Mouse (Mus musculus): ENCODE measurements around the gene Kcnc3. TPM values are rescaled to one million over a fixed set of nuclear protein-coding genes. Genes with fewer than 3 reads are reported as not detected.

Gene Kcnc3
- polyA plus RNA-seq, 1 experiment from 2014 or later = 0.36 TPM

GRCm38 (mm10) chr7:44601646-44602045, 11.2 kb downstream of the Kcnc3 start:
- 15% methylated on average over 19 of the region's 19 CpGs for WGBS
- Histone ChIP-seq H3K4me1 (replicated peaks) (peaks cover 6% of the 10 kb centered on the region), H3K27ac (no peak overlapping the region), H3K27me3 (replicated peaks) (peaks cover 60% of the 10 kb centered on the region), H3K9ac (no peak overlapping the region), H3K36me3 (no peaks in the 10 kb centered on the region), H3K9me3 (no peaks in the 10 kb centered on the region), H3K4me3 (replicated peaks) (no peak overlapping the region), H3K4me2 (replicated peaks) (no peak overlapping the region)
- ATAC-seq = no peak

DNA sequence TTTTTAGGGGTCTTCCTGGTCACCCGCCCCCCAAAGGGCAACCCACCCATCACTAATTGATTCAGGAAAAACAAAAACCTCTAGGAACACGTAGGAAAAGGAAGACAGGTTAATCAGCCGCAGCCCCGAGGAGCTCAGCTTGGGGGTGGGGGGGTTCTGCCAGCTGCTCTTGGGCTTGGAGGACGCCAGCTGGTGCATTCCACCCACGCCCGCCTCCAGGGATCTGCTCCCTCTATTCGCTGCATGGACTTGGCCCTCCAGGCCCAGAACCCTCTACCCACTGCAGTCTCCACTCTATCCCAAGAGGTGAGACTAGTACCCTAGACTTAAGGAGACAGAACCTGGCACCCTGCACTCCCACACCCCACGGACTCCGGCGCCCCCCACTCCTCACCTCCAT, 12.0 kb downstream of the Kcnc3 start:
- peaks cover 6% of the 10 kb centered on the region for H3K4me1 ChIP-seq (replicated peaks)
- no peak overlapping the region for H3K4me2 ChIP-seq (replicated peaks)
- no peak overlapping the region for H3K4me3 ChIP-seq (replicated peaks)
- no peaks in the 10 kb centered on the region for H3K9me3 ChIP-seq
- ATAC-seq = no peak
- H3K36me3 ChIP-seq = no peaks in the 10 kb centered on the region
- no peak overlapping the region for H3K9ac ChIP-seq
- peaks cover 62% of the 10 kb centered on the region for H3K27me3 ChIP-seq (replicated peaks)
- H3K27ac ChIP-seq = no peak overlapping the region
- 18% methylated on average over 11 of the region's 11 CpGs for WGBS

DNA sequence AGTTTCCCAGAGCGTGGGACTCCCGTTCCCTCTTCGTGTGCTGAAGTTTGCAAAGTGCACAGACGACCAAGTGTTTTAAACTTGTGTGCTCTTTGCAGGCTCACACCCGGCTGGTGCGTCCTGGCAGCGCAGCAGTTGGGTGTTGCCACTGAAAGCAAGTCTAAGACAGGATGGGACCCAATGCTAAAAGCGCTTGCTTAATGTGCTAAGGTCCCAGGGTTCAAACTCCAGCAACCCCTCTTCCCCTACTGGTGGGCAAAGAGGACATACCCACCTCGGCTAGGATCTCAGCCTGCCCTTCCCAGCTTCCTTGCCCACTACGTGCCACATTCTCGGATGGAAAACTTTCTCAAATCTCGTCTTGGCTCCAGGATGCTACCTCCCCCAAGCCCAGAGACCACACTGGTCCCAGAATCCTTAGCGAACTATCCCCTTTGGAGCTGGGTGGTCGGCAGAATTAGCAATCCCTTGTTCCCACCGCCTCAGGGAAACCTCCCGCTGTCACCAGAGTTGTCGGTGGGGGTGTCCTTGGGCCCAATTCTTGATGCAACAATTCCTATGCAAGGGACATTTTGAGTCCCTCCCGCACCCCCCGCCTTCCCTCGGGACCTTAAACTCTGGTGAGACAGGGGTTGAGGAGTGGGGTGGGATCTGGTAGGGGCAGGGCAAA, 12.9 kb downstream of the Kcnc3 start:
- Histone ChIP-seq H3K9me3 (no peaks in the 10 kb centered on the region), H3K27me3 (replicated peaks) (peaks cover 61% of the 10 kb centered on the region), H3K9ac (no peak overlapping the region), H3K27ac (no peak overlapping the region), H3K4me2 (replicated peaks) (peak overlapping the region; percentile 66), H3K4me1 (replicated peaks) (peaks cover 6% of the 10 kb centered on the region), H3K36me3 (no peaks in the 10 kb centered on the region), H3K4me3 (replicated peaks) (no peak overlapping the region)
- WGBS = 2% methylated on average over 20 of the region's 20 CpGs
- ATAC-seq = no peak

GRCm38 (mm10) chr7:44604139-44604606, 13.7 kb downstream of the Kcnc3 start:
- no peaks in the 10 kb centered on the region for H3K36me3 ChIP-seq
- H3K9me3 ChIP-seq = no peaks in the 10 kb centered on the region
- peak overlapping the region; percentile 32 for H3K4me3 ChIP-seq (replicated peaks)
- peaks cover 6% of the 10 kb centered on the region for H3K4me1 ChIP-seq (replicated peaks)
- WGBS = 1% methylated on average over 25 of the region's 25 CpGs
- ATAC-seq = peak; percentile 36; the same call in 1 of the 2 replicates
- H3K27me3 ChIP-seq (replicated peaks) = peaks cover 59% of the 10 kb centered on the region
- H3K4me2 ChIP-seq (replicated peaks) = peak overlapping the region; percentile 66
- H3K27ac ChIP-seq = no peak overlapping the region
- H3K9ac ChIP-seq = 0 out of 2 replicates have a peak overlapping the region, but pooled peaks have one; percentile 10

GRCm38 (mm10) chr7:44604619-44605018, 14.2 kb downstream of the Kcnc3 start:
- Histone ChIP-seq H3K9me3 (no peaks in the 10 kb centered on the region), H3K27me3 (replicated peaks) (peaks cover 59% of the 10 kb centered on the region), H3K4me3 (replicated peaks) (0 out of 2 replicates have a peak overlapping the region, but pooled peaks have one; percentile 32), H3K36me3 (no peaks in the 10 kb centered on the region), H3K27ac (no peak overlapping the region), H3K4me2 (replicated peaks) (peak overlapping the region; percentile 66), H3K9ac (no peak overlapping the region), H3K4me1 (replicated peaks) (peaks cover 6% of the 10 kb centered on the region)
- ATAC-seq = no peak
- WGBS = 6% methylated on average over 8 of the region's 8 CpGs

GRCm38 (mm10) chr7:44605436-44605835, 15.0 kb downstream of the Kcnc3 start:
- Histone ChIP-seq H3K4me3 (replicated peaks) (no peak overlapping the region), H3K36me3 (no peaks in the 10 kb centered on the region; the same call in 1 of the 2 replicates), H3K9ac (no peak overlapping the region), H3K4me2 (replicated peaks) (no peak overlapping the region), H3K9me3 (no peaks in the 10 kb centered on the region), H3K27ac (no peak overlapping the region), H3K4me1 (replicated peaks) (peaks cover 6% of the 10 kb centered on the region), H3K27me3 (replicated peaks) (peaks cover 59% of the 10 kb centered on the region)
- no peak for ATAC-seq
- 45% methylated on average over 7 of the region's 7 CpGs for WGBS

DNA sequence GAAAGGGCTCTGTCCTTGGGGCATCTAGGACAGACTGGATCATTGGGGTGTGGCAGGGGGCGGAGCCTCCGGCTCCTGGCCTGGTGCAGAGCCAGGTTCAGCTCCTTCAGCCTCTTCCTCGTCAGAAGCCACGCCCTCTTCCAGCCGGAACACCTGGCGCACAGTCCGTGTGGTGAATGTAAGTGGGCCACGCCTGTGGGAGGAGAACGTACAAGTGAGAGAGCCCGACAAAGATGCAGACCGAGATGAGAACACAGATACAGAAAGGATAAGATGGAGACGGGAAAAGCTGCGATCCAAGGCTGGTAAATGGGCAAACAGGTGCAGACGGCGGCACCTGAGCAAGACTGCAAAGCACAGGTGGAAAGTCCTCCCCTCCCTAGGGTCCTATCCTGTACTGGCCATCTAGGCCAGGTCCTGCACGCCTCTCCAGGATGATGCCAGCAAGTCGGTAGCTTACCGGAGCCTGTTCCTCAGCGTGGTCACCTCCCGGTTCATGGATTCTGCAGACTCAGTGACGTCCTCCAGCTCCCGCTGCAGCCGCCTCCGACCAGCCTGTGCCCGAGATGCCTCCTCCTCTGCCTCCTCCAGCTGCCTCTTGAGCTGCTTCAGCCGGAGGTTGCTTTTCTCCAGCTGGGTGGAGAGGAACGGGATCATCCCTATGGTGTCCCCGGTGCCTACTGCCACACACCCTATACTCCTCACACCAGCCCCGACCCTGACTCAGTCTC, 15.9 kb downstream of the Kcnc3 start:
- H3K27me3 ChIP-seq (replicated peaks) = peaks cover 51% of the 10 kb centered on the region
- H3K9ac ChIP-seq = no peak overlapping the region
- peaks cover 3% of the 10 kb centered on the region; the same call in 1 of the 2 replicates for H3K36me3 ChIP-seq
- no peak overlapping the region for H3K27ac ChIP-seq
- H3K9me3 ChIP-seq = no peaks in the 10 kb centered on the region
- H3K4me2 ChIP-seq (replicated peaks) = 0 out of 2 replicates have a peak overlapping the region, but pooled peaks have one; percentile 19
- peak; percentile 93 for ATAC-seq
- peaks cover 6% of the 10 kb centered on the region for H3K4me1 ChIP-seq (replicated peaks)
- H3K4me3 ChIP-seq (replicated peaks) = no peak overlapping the region
- 6% methylated on average over 29 of the region's 29 CpGs for WGBS

DNA sequence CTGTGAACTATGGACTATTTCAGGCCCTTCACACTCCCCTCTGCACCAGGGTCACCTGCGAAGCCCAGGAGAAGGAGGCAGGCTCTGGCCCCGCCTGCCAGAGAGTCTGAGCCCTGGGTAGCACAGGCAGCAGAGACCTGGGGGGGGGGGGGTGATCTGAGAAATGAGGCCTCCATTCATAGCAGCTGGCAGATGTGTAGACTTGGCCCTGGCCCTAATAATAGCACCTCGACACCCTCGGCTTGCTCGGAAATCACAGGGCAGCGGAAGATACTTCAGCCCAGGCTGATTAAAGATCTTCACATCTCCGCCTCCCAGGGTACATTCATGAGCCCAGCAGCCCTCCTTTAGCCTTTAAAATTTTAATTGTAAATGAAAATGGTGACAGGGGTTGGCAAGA, 21.7 kb downstream of the Kcnc3 start:
- Histone ChIP-seq H3K4me3 (replicated peaks) (no peak overlapping the region), H3K27ac (no peak overlapping the region), H3K9me3 (no peaks in the 10 kb centered on the region), H3K36me3 (peaks cover 3% of the 10 kb centered on the region; the same call in 1 of the 2 replicates), H3K27me3 (replicated peaks) (peaks cover 19% of the 10 kb centered on the region), H3K9ac (no peak overlapping the region), H3K4me2 (replicated peaks) (no peak overlapping the region), H3K4me1 (replicated peaks) (no peaks in the 10 kb centered on the region)
- ATAC-seq = no peak
- 60% methylated on average over 7 of the region's 7 CpGs for WGBS

GRCm38 (mm10) chr7:44614041-44614688, 23.7 kb downstream of the Kcnc3 start:
- Histone ChIP-seq H3K9me3 (no peaks in the 10 kb centered on the region), H3K27me3 (replicated peaks) (peaks cover 19% of the 10 kb centered on the region), H3K4me2 (replicated peaks) (no peak overlapping the region), H3K4me3 (replicated peaks) (no peak overlapping the region), H3K4me1 (replicated peaks) (no peaks in the 10 kb centered on the region), H3K36me3 (peaks cover 3% of the 10 kb centered on the region; the same call in 1 of the 2 replicates), H3K9ac (no peak overlapping the region), H3K27ac (no peak overlapping the region)
- ATAC-seq = no peak
- WGBS = 16% methylated on average over 20 of the region's 20 CpGs

DNA sequence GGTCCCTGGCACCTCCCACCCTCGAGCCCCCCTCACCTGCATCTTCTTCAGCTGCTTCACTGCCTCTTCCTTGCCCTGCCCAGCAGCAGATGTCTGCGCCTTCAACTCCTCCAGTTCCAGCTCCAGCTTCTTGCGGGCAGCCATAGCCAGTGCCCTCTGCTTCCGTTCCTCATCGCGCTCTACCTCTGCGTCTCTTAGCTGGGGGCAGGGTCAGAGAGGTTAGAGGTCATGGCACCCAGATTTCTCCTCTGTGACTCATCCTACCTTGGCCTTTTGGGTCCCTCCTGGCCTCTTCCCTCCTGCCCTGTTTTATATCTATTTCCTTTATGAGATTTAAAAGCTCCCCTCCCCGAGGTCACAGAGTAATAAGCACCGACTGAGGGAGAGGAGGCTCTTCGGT, 24.8 kb downstream of the Kcnc3 start:
- H3K4me3 ChIP-seq (replicated peaks) = no peak overlapping the region
- H3K4me2 ChIP-seq (replicated peaks) = no peak overlapping the region
- H3K27ac ChIP-seq = no peak overlapping the region
- no peak overlapping the region for H3K9ac ChIP-seq
- peaks cover 19% of the 10 kb centered on the region for H3K27me3 ChIP-seq (replicated peaks)
- ATAC-seq = no peak
- H3K9me3 ChIP-seq = no peaks in the 10 kb centered on the region
- H3K4me1 ChIP-seq (replicated peaks) = no peaks in the 10 kb centered on the region
- peaks cover 8% of the 10 kb centered on the region; the same call in 1 of the 2 replicates for H3K36me3 ChIP-seq
- 13% methylated on average over 10 of the region's 10 CpGs for WGBS

- Histone ChIP-seq H3K9ac (no peak overlapping the region), H3K4me2 (replicated peaks) (no peak overlapping the region), H3K4me1 (replicated peaks) (no peaks in the 10 kb centered on the region), H3K9me3 (no peaks in the 10 kb centered on the region), H3K4me3 (replicated peaks) (no peak overlapping the region), H3K36me3 (0 out of 2 replicates have a peak, but pooled peaks cover 5% of the 10 kb centered on the region), H3K27ac (no peak overlapping the region), H3K27me3 (replicated peaks) (peaks cover 19% of the 10 kb centered on the region)
- no peak for ATAC-seq
- 83% methylated on average over 14 of the region's 14 CpGs for WGBS
These were observed 25.5 kb downstream of the Kcnc3 start for GRCm38 (mm10) chr7:44615987-44616386.

- Histone ChIP-seq H3K4me3 (replicated peaks) (no peak overlapping the region), H3K4me1 (replicated peaks) (no peaks in the 10 kb centered on the region), H3K36me3 (0 out of 2 replicates have a peak, but pooled peaks cover 5% of the 10 kb centered on the region), H3K4me2 (replicated peaks) (no peak overlapping the region), H3K27ac (no peak overlapping the region), H3K27me3 (replicated peaks) (peaks cover 19% of the 10 kb centered on the region), H3K9me3 (no peaks in the 10 kb centered on the region), H3K9ac (no peak overlapping the region)
- 74% methylated on average over 3 of the region's 3 CpGs for WGBS
- ATAC-seq = no peak
These were observed 26.6 kb downstream of the Kcnc3 start for GRCm38 (mm10) chr7:44617059-44617458.
